Mouse (Mus musculus) liver, postnatal 0 days (tissue): ENCODE data around the gene Rab11a.

Experiments used
- CTCF ChIP-seq: sonication (generic); IDR thresholded peaks from 2 replicates; pipeline ENCODE4 v1.5.1; 2016; ENCODE audit warnings: antibody characterized with exemption, low read depth
- EP300 ChIP-seq: IDR thresholded peaks from 2 replicates; pipeline ENCODE4 v1.6.1; 2016; ENCODE audit warnings: antibody characterized with exemption, low read depth, mild to moderate bottlenecking

- TF ChIP-seq CTCF (no peak), EP300 (no peak)
Observed at GRCm38 (mm10) chr9:64764824-64765223, 27.3 kb upstream of the Rab11a start.
